Mouse (Mus musculus) spleen, adult 2 months (tissue): Measurements from ENCODE around the gene Wfdc15a. TPM values are rescaled to one million over a fixed set of nuclear protein-coding genes. Genes with fewer than 3 reads are reported as not detected.

Experiments
- DNase-seq, 2 experiments: peaks; one replicate each; pipeline versions ENCODE4 v3.0.0 to v3.0.0-alpha.2; 2012 to 2021; ENCODE audit warnings: low spot score in 2 of 2, low read depth in 1 of 2
- H3K27ac ChIP-seq: fragments of 200-500 bp; 2 replicates; pipeline ENCODE4 v1.5.1; 2012; ENCODE audit warnings: low read length, inconsistent platforms; ENCODE audit not compliant: insufficient read depth
- H3K27me3 ChIP-seq: fragments of 200-500 bp; 2 replicates; pipeline ENCODE4 v1.6.1; 2012; ENCODE audit warnings: mild to moderate bottlenecking, moderate library complexity, low read length, inconsistent platforms; ENCODE audit not compliant: control insufficient read depth, insufficient read depth
- H3K36me3 ChIP-seq: fragments of 200-500 bp; 2 replicates; pipeline ENCODE4 v1.6.1; 2012; ENCODE audit warnings: mild to moderate bottlenecking, low read length, inconsistent platforms; ENCODE audit not compliant: control insufficient read depth, insufficient read depth
- H3K4me1 ChIP-seq: fragments of 200-500 bp; 2 replicates; pipeline ENCODE4 v1.6.1; 2011; ENCODE audit warnings: inconsistent platforms; ENCODE audit not compliant: control insufficient read depth, insufficient read depth, insufficient read length
- H3K4me3 ChIP-seq: fragments of 200-500 bp; 2 replicates; pipeline ENCODE4 v1.5.1; 2011; ENCODE audit warnings: mild to moderate bottlenecking, inconsistent platforms; ENCODE audit not compliant: insufficient read depth, insufficient read length; ENCODE audit errors: extremely low read depth
- CTCF ChIP-seq: fragments of 200-500 bp; IDR thresholded peaks from 2 replicates; pipeline ENCODE4 v1.5.1; 2011; ENCODE audit warnings: mild to moderate bottlenecking, inconsistent platforms; ENCODE audit not compliant: insufficient read depth, insufficient read length, insufficient replicate concordance; ENCODE audit errors: extremely low read depth
- POLR2A ChIP-seq: fragments of 200-500 bp; IDR thresholded peaks from 2 replicates; pipeline ENCODE4 v1.6.1; 2011; ENCODE audit warnings: low read depth, low read length, inconsistent platforms
- WGBS: fragments of 180-500 bp; shearing (Covaris S2); methylation state at CpG from one replicate; pipeline ENCODE4 v1.1.7; 2018; 5-methylcytosine and 5-hydroxymethylcytosine counted together
- polyA plus RNA-seq: library from polyadenylated mRNA; depleted of rRNA; stranded (reverse); fragments of >200 nt; gene quantifications from 2 replicates; pipeline ENCODE4 v1.2.3, GENCODE M21; 2012; rRNA removed

Wfdc15a gene
- polyA plus RNA-seq: not detected in 2 replicates

GRCm38 (mm10) chr2:164199626-164200327 is at the start of gene Wfdc15a:
Wfdc15a (minus strand) TSS chr2:164200130.
- TF ChIP-seq CTCF: no peak
- TF ChIP-seq POLR2A: no peak
- no peaks in the 10 kb centered on the region for H3K27me3 ChIP-seq
- no peaks in the 10 kb centered on the region for H3K4me1 ChIP-seq
- WGBS: 80% methylated on average over 20 of the region's 20 CpGs
- no peak within 1 kb of the TSS for H3K27ac ChIP-seq
- no peaks in the 10 kb centered on the region for H3K36me3 ChIP-seq
- no peak within 1 kb of the TSS for H3K4me3 ChIP-seq
- DNase-seq: no peak

- TF ChIP-seq POLR2A (no peak), CTCF (no peak)
- DNase-seq: no peak
- Histone ChIP-seq H3K36me3 (no peaks in the 10 kb centered on the region), H3K27me3 (no peaks in the 10 kb centered on the region), H3K4me3 (no peak within 1 kb of the TSS), H3K27ac (no peak within 1 kb of the TSS), H3K4me1 (no peaks in the 10 kb centered on the region)
- WGBS: 73% methylated on average over 3 of the region's 3 CpGs
Measured at GRCm38 (mm10) chr2:164238366-164238765, 38.4 kb upstream of the Wfdc15a start, which contains the start of gene Svs2. Svs2 (minus strand) TSS chr2:164238466.

GRCm38 (mm10) chr2:164232671-164233070 is 32.7 kb upstream of the Wfdc15a start:
- no peak for DNase-seq
- Histone ChIP-seq H3K4me1 (no peaks in the 10 kb centered on the region), H3K4me3 (no peak overlapping the region), H3K36me3 (no peaks in the 10 kb centered on the region), H3K27ac (no peak overlapping the region), H3K27me3 (no peaks in the 10 kb centered on the region)
- WGBS: 82% methylated on average over 8 of the region's 8 CpGs
- TF ChIP-seq CTCF (no peak), POLR2A (no peak)

- Histone ChIP-seq H3K27me3 (no peaks in the 10 kb centered on the region), H3K4me1 (no peaks in the 10 kb centered on the region), H3K36me3 (no peaks in the 10 kb centered on the region), H3K4me3 (no peak overlapping the region), H3K27ac (no peak overlapping the region)
- TF ChIP-seq CTCF (no peak), POLR2A (no peak)
- WGBS: 80% methylated on average over 8 of the region's 8 CpGs
- no peak for DNase-seq
Measured at GRCm38 (mm10) chr2:164228361-164229070, 28.6 kb upstream of the Wfdc15a start.

GRCm38 (mm10) chr2:164221522-164221921 is 21.6 kb upstream of the Wfdc15a start, which contains the start of gene Wfdc15b:
Wfdc15b (minus strand) TSS chr2:164221660.
- no peaks in the 10 kb centered on the region for H3K36me3 ChIP-seq
- no peak within 1 kb of the TSS for H3K27ac ChIP-seq
- no peak for DNase-seq
- H3K4me3 ChIP-seq: no peak within 1 kb of the TSS
- H3K27me3 ChIP-seq: no peaks in the 10 kb centered on the region
- no peaks in the 10 kb centered on the region for H3K4me1 ChIP-seq
- WGBS: 63% methylated on average over 11 of the region's 11 CpGs
- no peak for TF ChIP-seq CTCF
- no peak for TF ChIP-seq POLR2A

- WGBS: 71% methylated on average over 9 of the region's 9 CpGs
- Histone ChIP-seq H3K27me3 (no peaks in the 10 kb centered on the region), H3K4me3 (no peak overlapping the region), H3K27ac (no peak overlapping the region), H3K36me3 (no peaks in the 10 kb centered on the region), H3K4me1 (no peaks in the 10 kb centered on the region)
- TF ChIP-seq POLR2A: no peak
- no peak for TF ChIP-seq CTCF
- no peak for DNase-seq
Measured at GRCm38 (mm10) chr2:164219295-164219694, 19.4 kb upstream of the Wfdc15a start.

- WGBS: 94% methylated on average over 5 of the region's 5 CpGs
- TF ChIP-seq POLR2A (no peak), CTCF (no peak)
- H3K4me3 ChIP-seq: no peak overlapping the region
- DNase-seq: no peak
- no peak overlapping the region for H3K27ac ChIP-seq
- H3K27me3 ChIP-seq: no peaks in the 10 kb centered on the region
- no peaks in the 10 kb centered on the region for H3K4me1 ChIP-seq
- no peaks in the 10 kb centered on the region for H3K36me3 ChIP-seq
Measured at GRCm38 (mm10) chr2:164212711-164213110, 12.8 kb upstream of the Wfdc15a start.
